Mouse (Mus musculus): ENCODE measurements at regions not wholly inside any gene's neighbourhood (a gene's known extent, or its start where the extent isn't known, plus 50 kb on each side); places are given as distances from the start of the nearest gene placed in this dataset.

DNA sequence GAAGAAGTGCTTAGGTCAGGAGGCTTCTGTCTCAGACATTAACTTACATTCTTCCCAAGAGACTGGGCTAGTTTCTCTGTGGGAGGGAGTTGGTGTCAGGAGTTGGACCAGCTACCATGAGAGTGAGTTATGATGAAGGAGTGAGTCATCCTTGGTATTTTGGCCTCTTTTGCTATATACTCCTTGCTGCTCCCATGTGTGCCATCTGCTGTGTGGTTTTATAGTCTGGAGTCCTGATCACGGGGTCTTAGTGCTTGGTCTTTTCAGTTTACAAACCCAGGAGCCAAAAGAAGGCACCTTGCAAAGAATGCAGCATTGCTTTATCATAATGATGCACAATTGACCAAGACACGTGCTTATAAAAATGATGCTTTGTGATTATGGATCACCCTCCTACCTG, 56.6 kb downstream of the Zfp503 start:
- no peak for DNase-seq (ENCODE audit: low spot score in 2 of 2)

DNA sequence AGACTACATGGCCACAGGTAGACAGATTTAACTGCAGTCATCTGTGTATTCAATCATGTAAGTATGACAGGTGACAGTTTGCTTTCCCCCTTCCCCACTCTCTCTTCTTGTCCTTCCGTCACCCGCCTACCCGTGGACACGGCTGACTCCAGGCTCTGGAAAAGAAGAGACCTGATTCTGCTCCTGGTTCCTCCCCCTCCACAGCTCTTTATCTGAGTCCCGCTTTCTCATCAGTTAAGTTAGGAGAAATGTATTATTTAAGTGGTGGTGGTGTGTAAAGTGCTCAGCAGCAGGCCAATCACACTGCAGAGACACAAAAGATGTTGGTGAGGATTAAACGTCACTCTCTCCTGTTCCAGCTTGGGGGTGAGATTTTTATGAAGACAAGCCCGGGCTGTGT, 57.5 kb downstream of the Zfp503 start:
- DNase-seq (ENCODE audit: low spot score in 2 of 2), result no peak

DNA sequence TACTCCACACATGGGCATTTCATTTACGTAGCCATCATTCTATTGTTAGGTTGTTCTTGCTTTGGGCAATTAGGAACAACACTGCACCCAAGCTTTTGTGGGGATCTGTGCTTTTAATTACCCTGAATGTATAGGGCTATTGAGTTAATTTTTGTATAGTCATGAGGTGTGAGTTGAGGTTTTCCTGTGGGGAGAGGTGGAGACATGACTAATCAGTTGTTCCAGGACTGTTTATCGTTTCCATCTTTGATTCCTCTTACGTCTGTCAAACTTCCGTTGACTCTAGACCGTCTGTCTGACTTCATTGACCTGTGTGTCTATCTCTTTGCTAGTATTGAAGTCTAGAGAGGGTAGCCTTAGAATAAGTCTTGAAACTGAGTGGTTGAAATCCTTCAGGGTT, 60.4 kb downstream of the Zfp503 start:
- no peak for DNase-seq (ENCODE audit: low spot score in 2 of 2)

DNA sequence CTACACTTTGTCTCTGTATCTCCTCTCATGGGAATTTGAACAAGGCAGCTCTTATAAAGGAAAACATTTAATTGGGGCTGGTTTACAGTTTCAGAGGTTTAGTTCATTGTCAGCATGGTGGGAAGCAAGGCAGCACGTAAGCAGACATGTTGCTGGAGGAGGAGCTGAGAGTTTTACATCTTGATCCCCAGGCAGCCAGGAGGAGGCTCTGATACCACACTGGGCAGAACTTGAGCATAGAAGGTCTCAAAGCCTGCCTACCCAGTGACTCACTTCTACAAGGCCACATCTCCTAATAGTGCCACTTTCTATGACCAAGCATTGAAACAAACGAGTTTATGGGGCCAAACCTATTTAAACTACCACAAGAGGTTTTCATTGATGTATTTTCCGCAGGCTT, 67.9 kb upstream of the Comtd1 start:
- DNase-seq (ENCODE audit: low spot score in 2 of 2), result no peak

DNA sequence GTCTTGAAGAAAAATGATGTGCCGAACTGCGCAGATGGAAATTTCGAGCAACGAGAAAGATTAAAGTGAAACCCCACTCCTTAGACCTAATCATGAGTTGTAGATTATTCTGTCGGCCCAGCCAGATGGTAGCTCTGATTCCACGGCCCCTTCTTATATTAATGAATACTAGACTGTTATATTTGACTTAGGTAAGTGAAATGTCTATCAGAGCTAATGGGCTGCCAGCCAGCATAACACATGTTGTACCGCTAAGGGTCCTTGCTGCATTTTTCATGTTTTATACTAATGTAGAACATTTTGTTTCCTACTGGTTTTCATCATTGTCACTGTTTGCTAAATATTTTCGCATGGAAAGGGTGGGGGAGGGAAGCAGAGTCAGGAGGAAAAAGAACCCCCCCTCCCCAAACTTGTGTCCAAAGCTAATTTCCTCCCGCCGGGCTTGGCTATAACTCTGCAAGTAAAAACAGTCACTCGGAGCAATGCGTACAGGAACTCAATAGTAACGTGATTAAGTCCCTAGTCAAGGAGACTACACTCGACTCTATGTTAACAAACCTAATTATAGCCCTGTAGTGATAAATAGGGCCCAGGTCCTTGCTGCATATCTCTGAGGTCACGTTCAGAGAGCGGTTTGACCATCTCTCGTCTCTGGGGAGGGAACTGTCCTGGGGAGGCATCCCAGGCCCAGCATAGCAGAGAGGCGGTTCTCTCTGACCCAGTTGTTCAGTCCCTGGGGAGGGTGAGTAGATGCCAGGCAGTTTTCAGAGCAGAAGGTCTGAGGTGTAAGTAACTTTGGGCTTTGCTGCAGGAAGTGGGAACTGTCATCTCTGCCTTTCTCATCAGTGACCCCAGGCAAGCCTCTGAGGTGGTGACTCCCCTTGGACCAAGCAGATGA, 56.0 kb upstream of the Comtd1 start:
- DNase-seq (ENCODE audit: low spot score in 2 of 2), result peak in 1 of 2 experiments; percentile 47

DNA sequence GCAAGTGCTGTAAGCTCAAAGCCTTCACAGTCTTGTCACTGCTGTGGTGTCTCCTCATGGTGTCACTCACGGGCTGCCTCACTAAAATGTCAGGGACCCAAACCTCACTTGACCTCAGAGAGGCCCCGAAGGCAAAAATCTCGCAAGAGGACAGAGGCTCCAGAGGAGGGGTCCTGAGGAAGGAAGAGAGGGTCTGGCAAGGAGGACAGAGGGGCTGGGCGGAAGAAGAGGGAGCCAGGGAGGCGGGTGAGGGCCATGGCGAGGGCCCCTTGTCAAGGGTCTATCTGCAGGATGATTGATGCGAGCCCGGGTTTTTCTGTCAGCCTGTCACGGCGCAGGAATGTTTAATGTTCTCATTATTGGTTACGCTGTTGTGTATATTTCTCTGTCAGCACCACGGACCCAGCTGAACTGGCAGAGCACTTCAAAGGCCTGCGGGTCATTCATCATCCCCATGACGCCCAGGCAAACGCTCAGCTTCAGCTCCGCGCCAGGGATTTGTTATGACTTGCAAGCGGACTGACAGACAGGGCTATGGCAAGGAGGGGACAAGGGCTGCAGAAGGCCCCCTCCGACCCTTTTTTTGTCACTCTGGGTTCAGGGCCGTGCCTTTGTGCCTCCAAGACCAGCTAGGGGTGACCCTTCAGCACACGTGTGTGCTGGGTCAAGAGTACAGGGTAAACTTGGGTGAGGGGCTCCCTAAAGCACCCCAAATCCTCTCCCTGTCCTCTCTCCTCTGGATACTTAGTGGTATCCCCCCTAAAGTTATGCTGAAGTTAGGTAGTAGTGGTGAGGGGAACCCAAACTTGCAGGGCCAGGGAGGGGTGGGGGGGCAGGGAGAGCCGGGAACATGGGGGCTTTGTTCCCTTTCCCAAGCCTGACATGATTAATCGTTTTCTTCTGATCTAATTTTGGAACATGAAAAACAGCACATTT, 55.1 kb upstream of the Comtd1 start:
- DNase-seq (ENCODE audit: low spot score in 2 of 2), result peak in 1 of 2 experiments; percentile 57

DNA sequence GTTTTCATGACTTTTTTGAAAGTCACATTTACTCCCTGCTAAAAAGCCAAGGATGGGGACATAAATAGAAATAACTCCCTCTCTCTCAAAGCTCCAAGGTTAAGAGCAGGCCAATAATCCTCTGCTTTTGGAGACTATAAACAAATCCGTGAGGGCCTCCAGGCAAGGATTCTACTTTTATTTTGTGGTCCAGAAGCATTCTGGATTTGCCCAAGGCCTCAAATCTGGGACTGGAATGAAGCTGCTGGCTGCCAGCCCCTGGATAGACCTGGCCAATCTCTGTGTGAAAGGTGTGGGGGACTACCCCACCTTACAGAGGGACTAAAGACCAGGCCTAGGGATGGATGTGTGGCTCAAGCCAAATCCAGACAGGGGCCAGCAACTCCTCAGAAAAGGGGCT, 54.1 kb upstream of the Comtd1 start:
- no peak for DNase-seq (ENCODE audit: low spot score in 2 of 2)

DNA sequence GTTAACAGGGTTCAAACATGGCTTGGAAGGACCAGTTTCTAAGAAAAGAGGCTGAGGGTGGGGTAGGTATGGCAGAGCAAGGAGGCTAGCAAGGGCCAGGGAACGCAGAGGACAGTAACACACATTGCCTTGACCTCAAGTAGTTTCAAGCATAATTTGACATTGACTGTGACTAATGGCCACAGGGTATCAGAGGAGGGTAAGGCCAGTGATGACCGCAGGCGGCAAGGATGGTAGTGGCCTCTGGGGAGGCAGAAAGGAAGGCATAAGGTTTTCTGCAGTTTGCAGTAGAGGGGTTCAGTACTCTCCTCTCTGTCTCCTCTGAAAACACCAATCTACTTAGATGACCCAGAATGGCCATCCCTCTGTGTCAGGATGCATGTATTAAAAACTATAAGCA, 53.7 kb upstream of the Comtd1 start:
- DNase-seq (ENCODE audit: low spot score in 2 of 2), result peak in 1 of 2 experiments; percentile 32

DNA sequence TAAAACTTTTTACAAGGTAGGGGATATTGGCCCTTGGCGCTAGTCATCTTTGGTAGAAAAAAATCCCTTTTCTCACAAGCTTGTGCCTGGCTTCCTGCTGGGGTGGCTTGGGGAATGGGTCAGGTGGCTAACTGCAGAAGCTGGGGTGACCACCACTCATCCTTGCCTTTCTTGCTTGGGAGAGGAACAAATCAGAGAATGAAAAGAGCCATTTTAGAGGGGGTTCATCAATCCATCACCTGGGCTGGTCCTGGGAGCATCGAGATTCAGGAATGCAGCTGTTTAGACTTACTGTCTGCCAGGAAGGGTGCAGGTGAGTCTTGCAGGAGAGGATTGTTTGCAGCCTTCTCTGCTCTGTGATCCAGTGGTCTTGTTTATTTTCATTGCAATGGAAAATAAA, 52.2 kb upstream of the Comtd1 start:
- peak in 1 of 2 experiments; percentile 50 for DNase-seq (ENCODE audit: low spot score in 2 of 2)

DNA sequence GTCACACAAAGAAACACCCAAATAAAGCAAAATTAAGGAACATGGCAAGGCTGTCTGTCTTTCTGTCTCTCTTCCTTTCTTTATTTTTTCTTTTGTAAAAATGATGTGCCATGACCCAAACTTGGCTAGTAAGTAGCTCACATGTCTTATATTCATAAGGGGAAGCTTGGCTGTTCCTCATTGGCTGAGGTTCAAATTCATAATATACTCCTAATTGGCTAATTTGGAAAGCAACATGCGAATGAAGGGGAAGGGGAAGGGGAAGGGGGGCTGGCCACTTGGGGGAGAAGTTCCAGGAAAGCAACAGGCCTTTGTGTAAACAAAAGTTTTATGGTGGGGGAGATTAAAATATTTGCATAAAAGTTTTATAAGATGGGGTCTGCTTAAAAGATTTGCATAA, 51.7 kb upstream of the Comtd1 start:
- DNase-seq (ENCODE audit: low spot score in 2 of 2), result no peak
